Mouse (Mus musculus) erythroblast, embryonic 14.5 days (primary cell): ENCODE data around the gene Ccr6.

ENCODE experiments used
- GATA1 ChIP-seq: IDR thresholded peaks from 2 replicates; pipeline ENCODE4 v1.6.1; 2012; ENCODE audit warnings: low read length, inconsistent platforms, mixed read lengths
- TAL1 ChIP-seq: IDR thresholded peaks from 3 replicates; pipeline ENCODE4 v1.6.1; 2012; ENCODE audit warnings: low read length, inconsistent platforms, mixed read lengths

DNA sequence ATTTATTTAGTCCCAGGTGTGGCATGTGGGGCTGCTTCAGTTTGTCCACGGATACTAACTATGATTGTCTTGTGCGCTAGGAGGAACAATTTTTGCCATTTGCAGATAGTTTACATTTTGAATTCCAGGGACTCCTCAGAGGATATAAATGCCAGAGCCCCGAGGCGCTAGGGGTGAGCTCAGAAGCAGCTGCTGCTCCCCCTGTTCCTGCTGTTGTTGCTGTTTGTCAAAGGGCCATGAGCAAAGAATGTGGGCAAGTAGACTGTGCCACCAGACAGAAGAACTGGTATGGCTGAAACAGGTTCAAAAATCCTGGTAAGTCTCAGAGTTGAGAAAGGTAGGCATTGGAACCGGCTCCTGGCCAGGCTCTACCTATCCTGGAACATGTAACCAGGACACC, 67.8 kb downstream of the Ccr6 start:
- TF ChIP-seq GATA1 (no peak), TAL1 (no peak)
